Mouse (Mus musculus): ENCODE data around the gene Eif4g3. TPM values are rescaled to one million over a fixed set of nuclear protein-coding genes. Genes with fewer than 3 reads are reported as not detected.

Gene Eif4g3
- polyA plus RNA-seq (2015; fragmentation: Nextera tagmentation; extraction: Ambion mirVana) = 48.6 and 49.7 TPM in 2 replicates

- WGBS = 2% methylated on average over 39 of the region's 39 CpGs
- Histone ChIP-seq H3K4me2 (replicated peaks) (peak within 1 kb of the TSS; percentile 59), H3K9me3 (no peaks in the 10 kb centered on the region), H3K36me3 (peaks cover 4% of the 10 kb centered on the region; the same call in 1 of the 2 replicates), H3K27ac (replicated peaks) (peak within 1 kb of the TSS; percentile 93), H3K4me1 (peaks cover 34% of the 10 kb centered on the region), H3K27me3 (no peaks in the 10 kb centered on the region), H3K9ac (replicated peaks) (peak within 1 kb of the TSS; percentile 89), H3K4me3 (peak within 1 kb of the TSS; percentile 77)
- no peak; the same call in 1 of the 2 replicates for ATAC-seq (replicated peaks)
These were observed at the start of gene Eif4g3 for GRCm38 (mm10) chr4:137992890-137993289. Gene Eif4g3, plus strand, starts transcription at chr4:137993022.

GRCm38 (mm10) chr4:137943540-137943939, 49.3 kb upstream of the Eif4g3 start:
- Histone ChIP-seq H3K4me2 (replicated peaks) (no peak overlapping the region), H3K4me1 (peaks cover 25% of the 10 kb centered on the region), H3K9me3 (no peaks in the 10 kb centered on the region), H3K27me3 (no peaks in the 10 kb centered on the region), H3K27ac (replicated peaks) (no peak overlapping the region), H3K36me3 (0 out of 2 replicates have a peak, but pooled peaks cover 3% of the 10 kb centered on the region), H3K4me3 (no peak overlapping the region), H3K9ac (replicated peaks) (no peak overlapping the region)
- whole genome bisulfite sequencing = 90% methylated on average over 10 of the region's 10 CpGs
- ATAC-seq (replicated peaks) = no peak

- H3K4me3 ChIP-seq = no peak overlapping the region
- no peaks in the 10 kb centered on the region for H3K27me3 ChIP-seq
- H3K9ac ChIP-seq (replicated peaks) = no peak overlapping the region
- H3K4me1 ChIP-seq = peaks cover 17% of the 10 kb centered on the region
- no peak for ATAC-seq (replicated peaks)
- H3K36me3 ChIP-seq = peaks cover 12% of the 10 kb centered on the region
- no peak overlapping the region for H3K4me2 ChIP-seq (replicated peaks)
- H3K27ac ChIP-seq (replicated peaks) = no peak overlapping the region
- WGBS = 74% methylated on average over 4 of the region's 4 CpGs
- H3K9me3 ChIP-seq = no peaks in the 10 kb centered on the region
These were observed 47.4 kb upstream of the Eif4g3 start for GRCm38 (mm10) chr4:137945376-137945775.

GRCm38 (mm10) chr4:137946419-137946818, 46.4 kb upstream of the Eif4g3 start:
- H3K4me1 ChIP-seq = peaks cover 16% of the 10 kb centered on the region
- H3K9ac ChIP-seq (replicated peaks) = no peak overlapping the region
- H3K27me3 ChIP-seq = no peaks in the 10 kb centered on the region
- no peak overlapping the region for H3K4me3 ChIP-seq
- 88% methylated on average over 8 of the region's 11 CpGs for WGBS
- H3K9me3 ChIP-seq = no peaks in the 10 kb centered on the region
- no peak overlapping the region for H3K4me2 ChIP-seq (replicated peaks)
- no peak for ATAC-seq (replicated peaks)
- no peak overlapping the region for H3K27ac ChIP-seq (replicated peaks)
- peaks cover 15% of the 10 kb centered on the region for H3K36me3 ChIP-seq

GRCm38 (mm10) chr4:137952840-137953239, 40.0 kb upstream of the Eif4g3 start:
- Histone ChIP-seq H3K36me3 (peaks cover 23% of the 10 kb centered on the region), H3K4me2 (replicated peaks) (no peak overlapping the region), H3K27ac (replicated peaks) (no peak overlapping the region), H3K27me3 (no peaks in the 10 kb centered on the region), H3K9me3 (no peaks in the 10 kb centered on the region), H3K4me3 (no peak overlapping the region), H3K9ac (replicated peaks) (no peak overlapping the region), H3K4me1 (no peaks in the 10 kb centered on the region)
- ATAC-seq (replicated peaks) = no peak
- 33% methylated on average over 4 of the region's 4 CpGs for WGBS

GRCm38 (mm10) chr4:137954184-137954583, 38.6 kb upstream of the Eif4g3 start:
- H3K9ac ChIP-seq (replicated peaks) = no peak overlapping the region
- H3K27ac ChIP-seq (replicated peaks) = no peak overlapping the region
- no peak for ATAC-seq (replicated peaks)
- no peaks in the 10 kb centered on the region for H3K4me1 ChIP-seq
- peaks cover 32% of the 10 kb centered on the region for H3K36me3 ChIP-seq
- no peaks in the 10 kb centered on the region for H3K9me3 ChIP-seq
- no peaks in the 10 kb centered on the region for H3K27me3 ChIP-seq
- no peak overlapping the region for H3K4me3 ChIP-seq
- H3K4me2 ChIP-seq (replicated peaks) = no peak overlapping the region
- WGBS = 85% methylated on average over 2 of the region's 2 CpGs

- H3K4me1 ChIP-seq = no peaks in the 10 kb centered on the region
- WGBS = 89% methylated on average over 8 of the region's 8 CpGs
- H3K4me2 ChIP-seq (replicated peaks) = no peak overlapping the region
- no peak overlapping the region for H3K9ac ChIP-seq (replicated peaks)
- no peaks in the 10 kb centered on the region for H3K27me3 ChIP-seq
- H3K4me3 ChIP-seq = no peak overlapping the region
- H3K27ac ChIP-seq (replicated peaks) = no peak overlapping the region
- no peaks in the 10 kb centered on the region for H3K9me3 ChIP-seq
- ATAC-seq (replicated peaks) = no peak
- H3K36me3 ChIP-seq = peaks cover 35% of the 10 kb centered on the region
These were observed 37.9 kb upstream of the Eif4g3 start for GRCm38 (mm10) chr4:137954926-137955396.

GRCm38 (mm10) chr4:137956260-137956659, 36.6 kb upstream of the Eif4g3 start:
- Histone ChIP-seq H3K36me3 (peaks cover 31% of the 10 kb centered on the region), H3K27me3 (no peaks in the 10 kb centered on the region), H3K4me2 (replicated peaks) (no peak overlapping the region), H3K9me3 (no peaks in the 10 kb centered on the region), H3K27ac (replicated peaks) (no peak overlapping the region), H3K9ac (replicated peaks) (no peak overlapping the region), H3K4me1 (no peaks in the 10 kb centered on the region), H3K4me3 (no peak overlapping the region)
- WGBS = 96% methylated on average over 15 of the region's 15 CpGs
- ATAC-seq (replicated peaks) = no peak

- Histone ChIP-seq H3K27ac (replicated peaks) (no peak overlapping the region), H3K27me3 (no peaks in the 10 kb centered on the region), H3K9me3 (no peaks in the 10 kb centered on the region), H3K4me3 (no peak overlapping the region), H3K9ac (replicated peaks) (no peak overlapping the region), H3K4me2 (replicated peaks) (no peak overlapping the region), H3K36me3 (peaks cover 36% of the 10 kb centered on the region), H3K4me1 (0 out of 2 replicates have a peak, but pooled peaks cover 4% of the 10 kb centered on the region)
- ATAC-seq (replicated peaks) = no peak
- WGBS = 75% methylated on average over 13 of the region's 13 CpGs
These were observed 32.7 kb upstream of the Eif4g3 start for GRCm38 (mm10) chr4:137959889-137960665.

- no peak overlapping the region for H3K4me2 ChIP-seq (replicated peaks)
- H3K27ac ChIP-seq (replicated peaks) = no peak overlapping the region
- H3K4me1 ChIP-seq = 0 out of 2 replicates have a peak, but pooled peaks cover 4% of the 10 kb centered on the region
- ATAC-seq (replicated peaks) = no peak
- no peaks in the 10 kb centered on the region for H3K9me3 ChIP-seq
- peaks cover 36% of the 10 kb centered on the region for H3K36me3 ChIP-seq
- no peaks in the 10 kb centered on the region for H3K27me3 ChIP-seq
- H3K4me3 ChIP-seq = no peak overlapping the region
- H3K9ac ChIP-seq (replicated peaks) = no peak overlapping the region
- 88% methylated on average over 11 of the region's 11 CpGs for WGBS
These were observed 32.1 kb upstream of the Eif4g3 start for GRCm38 (mm10) chr4:137960757-137961156.

GRCm38 (mm10) chr4:137962643-137963350, 30.0 kb upstream of the Eif4g3 start:
- peaks cover 28% of the 10 kb centered on the region for H3K36me3 ChIP-seq
- H3K4me2 ChIP-seq (replicated peaks) = no peak overlapping the region
- no peaks in the 10 kb centered on the region for H3K9me3 ChIP-seq
- H3K9ac ChIP-seq (replicated peaks) = no peak overlapping the region
- H3K4me3 ChIP-seq = no peak overlapping the region
- ATAC-seq (replicated peaks) = no peak
- H3K4me1 ChIP-seq = 0 out of 2 replicates have a peak, but pooled peaks cover 4% of the 10 kb centered on the region
- no peaks in the 10 kb centered on the region for H3K27me3 ChIP-seq
- H3K27ac ChIP-seq (replicated peaks) = no peak overlapping the region
- WGBS = 76% methylated on average over 20 of the region's 20 CpGs

GRCm38 (mm10) chr4:137963431-137963830, 29.4 kb upstream of the Eif4g3 start:
- Histone ChIP-seq H3K4me3 (no peak overlapping the region), H3K27me3 (no peaks in the 10 kb centered on the region), H3K4me1 (0 out of 2 replicates have a peak, but pooled peaks cover 4% of the 10 kb centered on the region), H3K4me2 (replicated peaks) (no peak overlapping the region), H3K9ac (replicated peaks) (no peak overlapping the region), H3K9me3 (no peaks in the 10 kb centered on the region), H3K27ac (replicated peaks) (no peak overlapping the region), H3K36me3 (peaks cover 23% of the 10 kb centered on the region)
- 66% methylated on average over 6 of the region's 6 CpGs for WGBS
- no peak for ATAC-seq (replicated peaks)

Measured in forebrain, embryonic 15.5 days (tissue).